Mouse (Mus musculus) stomach, postnatal 0 days (tissue): ENCODE results near the gene Mrps18c.

Source experiments
- CTCF ChIP-seq: IDR thresholded peaks from 2 replicates; pipeline ENCODE4 v1.5.1; 2016; ENCODE audit warnings: antibody characterized with exemption, low read depth, mild to moderate bottlenecking, moderate library complexity
- EP300 ChIP-seq: optimal IDR thresholded peaks from 2 replicates; pipeline ENCODE3; 2016; ENCODE audit warnings: antibody characterized with exemption

- TF ChIP-seq CTCF (no peak), EP300 (no peak)
Observed at GRCm38 (mm10) chr5:100792261-100792660, 6.2 kb upstream of the Mrps18c start.
